Mouse (Mus musculus) ovary, adult 18-20 months (tissue): ENCODE data around the gene Tmem177.

Experiments
- DNase-seq: peaks from one replicate; pipeline ENCODE4 v3.0.0; 2022; ENCODE audit warnings: low spot score, mixed read lengths

The Tmem177 gene

DNA sequence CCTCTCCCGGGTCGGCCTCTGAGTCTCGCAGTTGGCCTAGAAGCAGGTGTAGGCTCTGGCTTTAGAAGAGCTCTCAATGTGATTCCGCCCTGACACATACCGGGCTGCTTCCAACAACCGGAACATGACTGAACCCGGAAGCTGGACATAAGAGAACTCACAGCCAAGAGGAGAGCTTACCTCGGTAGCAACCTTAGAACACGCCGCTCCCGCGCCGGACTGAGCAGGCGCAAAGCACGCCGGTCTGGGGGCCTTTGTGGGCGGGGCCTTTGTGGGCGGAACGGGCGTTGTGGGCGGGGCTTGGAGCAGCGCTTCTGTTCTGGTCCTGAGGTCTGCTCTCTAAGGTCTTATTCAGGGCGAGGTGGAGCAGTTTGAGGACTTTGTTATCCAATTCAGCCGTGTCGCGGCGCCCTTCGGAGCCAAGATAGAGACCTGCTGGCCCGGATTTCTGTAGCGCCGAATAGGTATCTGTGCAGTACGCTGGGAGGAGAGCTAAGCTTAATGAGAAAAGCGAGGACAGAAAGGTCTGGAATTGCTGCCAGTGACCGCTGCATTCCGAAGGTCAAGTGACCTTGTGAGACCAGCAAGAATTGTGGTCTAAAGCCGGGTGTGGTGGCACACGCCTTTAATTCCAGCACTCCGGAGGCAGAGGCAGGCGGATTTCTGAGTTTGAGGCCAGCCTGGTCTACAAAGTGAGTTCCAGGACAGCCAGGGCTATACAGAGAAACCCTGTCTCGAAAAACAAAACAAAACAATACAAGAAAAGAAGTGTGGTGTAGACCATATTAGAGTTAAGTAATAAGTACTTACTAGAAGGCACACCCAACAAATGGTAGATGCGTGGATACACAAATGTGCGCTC is at the start of gene Tmem177:
Gene Tmem177, minus strand, starts transcription at position 256 of the 862 bp plus-strand sequence.
- peak; percentile 92 for DNase-seq

DNA sequence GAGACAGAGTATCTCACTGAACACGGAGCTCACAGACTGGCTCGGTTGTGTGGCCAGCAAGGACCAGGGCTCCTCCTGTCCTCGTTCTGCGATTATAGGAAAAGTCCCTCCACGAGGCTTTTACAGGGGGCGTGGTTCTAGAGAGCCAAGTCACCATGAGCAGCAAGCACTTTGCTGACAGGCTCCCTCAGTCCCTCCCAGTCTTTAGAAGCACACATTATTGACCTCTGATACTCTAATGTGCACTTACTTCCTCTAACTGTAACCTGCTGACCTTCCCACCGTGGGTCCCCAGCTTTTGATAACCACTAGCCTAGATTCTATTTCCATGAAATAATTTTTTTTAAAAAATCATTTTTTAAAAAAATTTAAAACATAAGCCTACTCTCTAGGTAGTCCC is 46.9 kb upstream of the Tmem177 start:
- no peak for DNase-seq

DNA sequence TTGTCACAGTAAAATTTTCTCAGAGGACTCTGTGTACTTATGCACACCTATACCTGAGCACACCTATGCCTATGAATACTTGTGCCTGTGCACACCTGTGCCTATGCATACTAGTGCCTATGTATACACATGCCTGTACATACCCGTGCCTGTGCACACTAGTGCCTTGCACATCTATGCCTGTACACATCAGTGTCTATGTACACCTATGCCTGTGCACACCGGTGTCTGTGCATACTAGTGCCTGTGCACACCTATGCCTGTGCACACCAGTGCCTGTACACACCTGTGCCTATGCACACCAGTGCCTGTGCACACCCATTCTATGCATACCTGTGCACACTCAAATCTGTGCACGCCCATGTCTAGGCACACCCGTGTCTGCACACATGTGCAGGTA is 46.5 kb upstream of the Tmem177 start:
- no peak for DNase-seq

DNA sequence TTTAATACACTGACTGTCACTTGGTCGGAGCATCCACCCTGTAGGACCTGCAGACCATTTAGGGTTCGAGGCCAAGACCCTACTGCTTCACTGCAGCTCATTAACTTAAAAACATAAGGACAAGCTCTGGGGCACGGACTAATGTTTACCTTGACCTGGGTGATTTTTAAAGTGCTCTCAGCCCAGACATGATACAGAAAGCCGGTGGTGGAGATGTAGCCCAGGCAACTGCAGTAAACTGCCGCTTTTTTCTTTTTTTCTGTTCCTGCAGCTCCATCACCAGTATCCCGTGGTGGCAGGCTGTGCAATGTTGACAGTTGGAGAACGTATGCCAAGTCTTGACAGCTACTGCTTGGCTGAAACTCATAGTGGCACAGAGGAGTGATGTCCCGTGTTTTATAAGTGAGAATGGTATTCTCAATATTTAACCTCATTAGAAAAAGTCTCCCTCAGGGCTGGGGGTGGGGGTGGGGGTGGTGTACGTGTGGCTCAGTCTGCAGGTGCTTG is 44.8 kb upstream of the Tmem177 start:
- DNase-seq, result no peak

- no peak for DNase-seq
These were observed 41.7 kb upstream of the Tmem177 start for GRCm38 (mm10) chr1:119954680-119955079.

- DNase-seq, result no peak
These were observed 40.4 kb upstream of the Tmem177 start for GRCm38 (mm10) chr1:119953456-119953855.

DNA sequence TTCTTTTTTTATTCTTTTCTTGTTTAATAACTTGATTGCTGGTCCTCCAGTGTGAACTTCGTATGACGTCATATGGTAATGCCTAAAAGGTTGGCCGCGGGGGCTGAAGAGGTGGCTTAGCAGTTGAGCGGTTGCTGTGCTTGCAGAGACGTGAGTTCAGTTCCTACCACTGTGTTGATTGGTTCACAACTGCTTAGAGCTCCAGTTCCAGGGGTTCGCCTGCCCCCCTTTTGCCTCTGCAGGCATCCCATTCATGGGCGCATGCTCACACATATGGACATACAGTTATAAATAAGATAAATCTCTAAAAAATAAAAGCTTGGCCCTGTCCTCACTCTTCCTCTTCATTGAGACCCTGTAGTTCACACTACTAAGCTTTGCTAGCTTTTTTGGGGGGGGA is 37.1 kb upstream of the Tmem177 start:
- DNase-seq, result no peak

DNA sequence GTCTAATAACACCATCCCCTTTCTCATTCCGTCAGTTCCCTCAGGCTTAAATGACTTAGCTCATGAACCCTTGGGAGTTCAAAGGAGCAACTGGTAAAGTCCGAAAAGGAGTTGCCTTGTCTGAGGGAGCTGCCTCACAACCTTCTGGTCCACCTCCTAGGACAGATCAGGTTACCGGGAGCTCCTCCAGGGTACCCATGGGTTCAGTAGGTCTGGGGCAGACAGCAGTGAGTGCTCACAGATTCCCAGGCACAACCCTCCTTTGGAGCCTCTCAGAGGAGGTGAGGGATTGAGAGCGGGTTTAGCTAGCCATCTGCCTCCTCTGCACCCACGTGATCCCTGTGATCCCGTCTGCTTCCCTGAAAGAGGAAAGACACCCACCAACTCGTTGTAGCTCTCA is 23.9 kb upstream of the Tmem177 start:
- DNase-seq, result no peak

DNA sequence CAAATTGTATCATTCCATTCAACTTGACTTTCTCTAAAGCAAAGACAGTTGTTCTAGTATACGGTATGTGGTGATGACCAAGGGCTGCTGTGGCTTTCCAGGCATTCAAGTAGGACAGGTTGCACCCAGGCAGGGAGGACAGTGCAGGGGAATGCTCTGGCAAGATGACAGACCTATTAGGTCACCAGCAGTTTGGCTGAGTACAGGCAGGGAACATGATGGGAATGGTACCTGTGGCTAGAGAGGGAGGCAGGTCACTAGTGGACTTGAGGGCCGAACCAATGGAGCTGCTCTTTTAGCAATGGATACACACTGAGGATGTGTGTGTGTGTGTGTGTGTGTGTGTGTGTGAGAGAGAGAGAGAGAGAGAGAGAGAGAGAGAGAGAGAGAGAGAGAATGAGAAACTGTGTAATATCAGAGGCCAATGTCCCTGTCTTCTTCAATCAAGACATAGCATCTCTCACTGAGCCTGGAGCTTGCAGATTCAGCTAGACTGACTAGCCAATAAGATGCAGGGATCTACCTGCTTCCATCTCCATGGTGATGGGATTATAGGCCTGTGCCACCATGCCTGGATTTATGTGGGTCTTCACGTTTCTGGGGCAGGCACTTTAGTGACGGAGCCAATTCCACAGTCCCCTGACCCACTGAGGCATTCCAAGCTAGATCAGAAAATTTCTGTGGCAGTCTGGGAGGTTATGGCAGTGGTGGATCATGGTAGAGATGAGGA is 18.6 kb upstream of the Tmem177 start:
- DNase-seq, result no peak

DNA sequence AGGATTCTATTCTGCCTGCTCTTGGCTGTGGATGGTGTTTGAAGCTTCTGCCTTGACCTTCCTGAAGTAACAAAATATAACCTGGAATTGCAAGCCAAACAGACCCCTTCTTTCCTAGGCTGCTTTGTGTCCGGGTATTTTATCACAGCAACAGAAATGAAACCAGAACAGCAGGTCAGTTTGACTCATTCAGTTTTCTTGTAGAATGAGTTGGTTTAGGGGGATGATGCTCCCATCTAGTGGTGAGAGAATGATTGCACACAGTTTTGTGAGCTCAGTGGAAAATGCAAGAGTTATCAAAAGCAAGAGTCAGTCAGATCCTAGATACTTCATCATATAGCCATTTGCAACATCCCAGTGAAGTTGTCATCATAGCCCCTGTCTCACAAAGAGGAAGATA is 16.7 kb upstream of the Tmem177 start:
- DNase-seq, result no peak

GRCm38 (mm10) chr1:119919299-119919698 is 6.3 kb upstream of the Tmem177 start:
- DNase-seq, result no peak

DNA sequence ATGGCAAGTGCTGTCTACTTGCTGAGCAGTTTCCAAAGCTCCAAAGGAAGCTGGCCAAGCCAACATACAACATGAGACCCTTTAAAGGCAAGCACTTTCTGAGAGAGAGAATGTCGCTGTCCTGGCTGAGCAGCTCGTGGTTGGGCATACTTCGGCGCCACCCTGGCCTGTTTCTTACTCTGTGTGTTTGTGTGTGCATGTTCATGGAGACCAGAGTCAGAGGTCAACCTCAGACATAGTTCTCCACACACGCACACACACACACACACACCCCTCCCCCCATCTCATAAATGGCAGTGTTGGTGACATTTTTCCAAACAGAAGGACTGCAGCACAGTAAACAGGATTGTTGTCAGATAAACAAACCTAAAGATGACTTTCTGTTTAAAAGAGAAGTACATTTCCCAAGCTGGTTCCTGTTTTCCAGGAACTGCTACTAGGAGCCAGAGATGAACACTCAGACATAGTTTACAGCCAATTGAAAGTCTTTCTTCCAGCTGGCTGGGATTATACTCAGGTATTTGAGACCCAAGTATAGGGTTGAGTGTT is 3.9 kb upstream of the Tmem177 start:
- DNase-seq, result no peak

DNA sequence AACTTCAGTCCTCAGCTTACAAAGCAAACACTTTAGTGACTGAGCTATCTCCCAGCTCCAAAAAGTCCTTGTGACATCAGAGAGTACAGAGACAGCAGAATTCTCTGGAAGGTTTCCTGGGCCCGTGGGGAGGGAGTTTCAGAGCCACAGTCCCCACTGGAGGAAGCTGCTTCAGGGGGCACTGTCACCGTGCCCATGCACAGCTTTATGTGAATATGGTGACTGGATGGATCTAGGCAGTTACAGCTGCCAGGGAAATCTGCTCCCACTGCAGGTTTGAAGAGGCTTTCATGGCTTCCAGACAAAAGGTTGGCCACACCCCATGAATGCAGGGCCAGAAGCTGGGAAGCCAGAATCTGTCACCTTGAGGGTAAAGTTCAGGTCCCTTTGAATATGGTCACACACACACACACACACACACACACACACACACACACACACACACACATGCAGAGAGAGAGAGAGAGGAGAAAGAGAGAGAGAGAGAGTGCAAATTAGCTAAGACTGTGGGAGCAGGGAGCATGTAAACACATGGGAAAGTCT is 5.7 kb downstream of the Tmem177 start:
- DNase-seq, result no peak

GRCm38 (mm10) chr1:119903231-119903620 is 9.8 kb downstream of the Tmem177 start:
- DNase-seq, result no peak

DNA sequence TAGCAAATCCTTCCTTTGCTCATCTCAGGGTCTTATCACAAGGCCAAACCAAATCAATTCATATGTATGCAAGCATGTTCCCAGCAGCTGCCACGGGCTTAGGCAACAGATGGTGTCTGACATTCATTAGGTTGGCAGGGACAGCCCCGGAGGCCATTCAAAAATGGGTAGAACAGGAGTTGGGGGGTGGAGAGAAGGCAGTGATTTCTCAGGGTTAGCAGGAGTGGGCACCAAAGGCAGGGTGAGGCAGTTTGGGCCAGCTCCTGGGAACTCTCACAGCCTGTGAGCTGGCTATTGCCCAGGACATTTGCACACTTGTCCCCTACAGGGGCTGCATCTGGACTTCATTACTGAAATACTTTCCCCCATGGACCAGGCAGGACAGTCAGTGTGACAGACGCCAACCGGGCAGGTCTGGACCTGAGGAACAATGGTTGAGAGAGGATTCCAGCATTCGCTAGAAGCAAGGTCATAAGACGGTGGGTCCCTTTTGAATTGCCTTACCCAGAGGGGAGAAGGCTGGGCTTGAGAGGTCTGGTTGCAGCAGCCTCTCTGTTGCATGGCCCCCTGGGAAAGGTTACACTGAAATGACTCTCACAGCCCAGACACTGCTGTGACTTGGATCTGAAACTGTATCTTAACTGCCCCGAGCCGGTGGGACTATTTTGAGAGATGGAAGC is 10.3 kb downstream of the Tmem177 start:
- DNase-seq, result no peak

- peak; percentile 16 for DNase-seq
These were observed 13.5 kb downstream of the Tmem177 start for GRCm38 (mm10) chr1:119899195-119900123.

GRCm38 (mm10) chr1:119894936-119895335 is 18.1 kb downstream of the Tmem177 start:
- peak; percentile 34 for DNase-seq

DNA sequence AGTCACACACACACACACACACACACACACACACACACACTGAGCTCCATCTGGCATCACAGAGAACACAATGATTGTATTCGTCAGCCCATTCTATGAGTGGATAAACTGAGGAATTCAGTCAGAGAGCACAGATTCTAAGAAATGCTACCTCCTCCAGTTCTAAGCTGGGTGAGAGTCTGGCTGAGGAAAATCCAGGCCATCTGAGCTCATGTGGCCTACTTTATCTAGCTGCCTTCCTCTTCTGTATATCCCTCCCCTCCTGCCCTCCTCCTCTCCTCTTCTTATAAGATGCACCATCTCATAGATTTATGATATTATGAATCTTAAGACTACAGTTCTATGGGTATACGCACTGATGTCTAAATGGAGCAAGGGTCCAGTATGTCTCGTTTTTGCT is 19.4 kb downstream of the Tmem177 start:
- no peak for DNase-seq

- DNase-seq, result no peak
These were observed 20.1 kb downstream of the Tmem177 start for GRCm38 (mm10) chr1:119892933-119893332.

GRCm38 (mm10) chr1:119891865-119892264 is 21.1 kb downstream of the Tmem177 start:
- DNase-seq, result no peak

GRCm38 (mm10) chr1:119891149-119891548 is 21.9 kb downstream of the Tmem177 start:
- no peak for DNase-seq
